Mouse (Mus musculus): ENCODE measurements around the gene Sst. TPM values are rescaled to one million over a fixed set of nuclear protein-coding genes. Genes with fewer than 3 reads are reported as not detected.

The Sst gene
- polyA plus RNA-seq, 1 experiment from 2014 or later = 278 TPM

- DNase-seq (ENCODE audit: low spot score) (no peak), ATAC-seq (ENCODE audit: low FRiP score) (no peak)
- peaks cover 13% of the 10 kb centered on the region for H3K4me1 ChIP-seq (replicated peaks; ENCODE audit: control insufficient read depth, insufficient read depth, low read length)
- H3K4me2 ChIP-seq (replicated peaks) = peak overlapping the region; percentile 46
- peak overlapping the region; percentile 39; the same call in 1 of the 2 replicates for H3K9ac ChIP-seq
- H3K4me3 ChIP-seq (replicated peaks; ENCODE audit: low read length) = no peak overlapping the region
- WGBS = 47% methylated on average over 5 of the region's 5 CpGs
- no peak overlapping the region; the same call in 1 of the 2 replicates for H3K27ac ChIP-seq
- no peaks in the 10 kb centered on the region for H3K9me3 ChIP-seq (ENCODE audit: control insufficient read depth, low read length)
- H3K27me3 ChIP-seq (ENCODE audit: control insufficient read depth, insufficient read depth, low read length) = 0 out of 2 replicates have a peak, but pooled peaks cover 5% of the 10 kb centered on the region
- no peaks in the 10 kb centered on the region for H3K36me3 ChIP-seq (replicated peaks; ENCODE audit: control insufficient read depth, insufficient read depth)
Measured at GRCm38 (mm10) chr16:23897486-23897885, 6.7 kb upstream of the Sst start.

- H3K9me3 ChIP-seq (ENCODE audit: control insufficient read depth, low read length) = no peaks in the 10 kb centered on the region
- H3K36me3 ChIP-seq (replicated peaks; ENCODE audit: control insufficient read depth, insufficient read depth) = no peaks in the 10 kb centered on the region
- no peak overlapping the region for H3K4me2 ChIP-seq (replicated peaks)
- DNase-seq (ENCODE audit: low spot score) = no peak
- no peak overlapping the region for H3K4me3 ChIP-seq (replicated peaks; ENCODE audit: low read length)
- no peak overlapping the region for H3K9ac ChIP-seq
- WGBS = 88% methylated on average over 3 of the region's 3 CpGs
- peaks cover 21% of the 10 kb centered on the region for H3K27me3 ChIP-seq (ENCODE audit: control insufficient read depth, insufficient read depth, low read length)
- H3K4me1 ChIP-seq (replicated peaks; ENCODE audit: control insufficient read depth, insufficient read depth, low read length) = peaks cover 22% of the 10 kb centered on the region
- no peak overlapping the region for H3K27ac ChIP-seq
- ATAC-seq (ENCODE audit: low FRiP score) = no peak
Measured at GRCm38 (mm10) chr16:23895135-23895534, 4.4 kb upstream of the Sst start.

GRCm38 (mm10) chr16:23890151-23890550 lies 607 bp downstream of the Sst start:
- H3K4me3 ChIP-seq (replicated peaks; ENCODE audit: low read length) = peak overlapping the region; percentile 34
- no peaks in the 10 kb centered on the region for H3K9me3 ChIP-seq (ENCODE audit: control insufficient read depth, low read length)
- ATAC-seq (ENCODE audit: low FRiP score) (no peak), DNase-seq (ENCODE audit: low spot score) (no peak)
- WGBS = 5% methylated on average over 9 of the region's 9 CpGs
- H3K4me1 ChIP-seq (replicated peaks; ENCODE audit: control insufficient read depth, insufficient read depth, low read length) = peaks cover 10% of the 10 kb centered on the region; the same call in 1 of the 2 replicates
- H3K27me3 ChIP-seq (ENCODE audit: control insufficient read depth, insufficient read depth, low read length) = peaks cover 29% of the 10 kb centered on the region
- peak overlapping the region; percentile 51 for H3K27ac ChIP-seq
- H3K9ac ChIP-seq = peak overlapping the region; percentile 56
- no peaks in the 10 kb centered on the region for H3K36me3 ChIP-seq (replicated peaks; ENCODE audit: control insufficient read depth, insufficient read depth)
- peak overlapping the region; percentile 55 for H3K4me2 ChIP-seq (replicated peaks)

- H3K4me2 ChIP-seq (replicated peaks) = no peak overlapping the region
- H3K9ac ChIP-seq = no peak overlapping the region
- ATAC-seq (ENCODE audit: low FRiP score) = peak; percentile 46; the same call in 1 of the 2 replicates
- WGBS = 35% methylated on average over 10 of the region's 10 CpGs
- peaks cover 16% of the 10 kb centered on the region; the same call in 1 of the 2 replicates for H3K4me1 ChIP-seq (replicated peaks; ENCODE audit: control insufficient read depth, insufficient read depth, low read length)
- no peaks in the 10 kb centered on the region for H3K36me3 ChIP-seq (replicated peaks; ENCODE audit: control insufficient read depth, insufficient read depth)
- DNase-seq (ENCODE audit: low spot score) = no peak
- peaks cover 29% of the 10 kb centered on the region for H3K27me3 ChIP-seq (ENCODE audit: control insufficient read depth, insufficient read depth, low read length)
- no peak overlapping the region; the same call in 1 of the 2 replicates for H3K27ac ChIP-seq
- no peaks in the 10 kb centered on the region for H3K9me3 ChIP-seq (ENCODE audit: control insufficient read depth, low read length)
- H3K4me3 ChIP-seq (replicated peaks; ENCODE audit: low read length) = no peak overlapping the region
Measured at GRCm38 (mm10) chr16:23887910-23888579, 2.7 kb downstream of the Sst start.

GRCm38 (mm10) chr16:23885098-23885497 lies 5.7 kb downstream of the Sst start:
- WGBS = 55% methylated on average over 12 of the region's 12 CpGs
- peaks cover 6% of the 10 kb centered on the region; the same call in 1 of the 2 replicates for H3K4me1 ChIP-seq (replicated peaks; ENCODE audit: control insufficient read depth, insufficient read depth, low read length)
- H3K9ac ChIP-seq = no peak overlapping the region
- ATAC-seq (ENCODE audit: low FRiP score) (no peak), DNase-seq (ENCODE audit: low spot score) (no peak)
- no peak overlapping the region for H3K27ac ChIP-seq
- H3K9me3 ChIP-seq (ENCODE audit: control insufficient read depth, low read length) = no peaks in the 10 kb centered on the region
- peaks cover 8% of the 10 kb centered on the region for H3K27me3 ChIP-seq (ENCODE audit: control insufficient read depth, insufficient read depth, low read length)
- H3K36me3 ChIP-seq (replicated peaks; ENCODE audit: control insufficient read depth, insufficient read depth) = no peaks in the 10 kb centered on the region
- no peak overlapping the region; the same call in 1 of the 2 replicates for H3K4me2 ChIP-seq (replicated peaks)
- H3K4me3 ChIP-seq (replicated peaks; ENCODE audit: low read length) = no peak overlapping the region

- no peaks in the 10 kb centered on the region for H3K27me3 ChIP-seq (ENCODE audit: control insufficient read depth, insufficient read depth, low read length)
- no peak overlapping the region for H3K4me2 ChIP-seq (replicated peaks)
- DNase-seq (ENCODE audit: low spot score) (no peak), ATAC-seq (ENCODE audit: low FRiP score) (no peak)
- no peak overlapping the region for H3K9ac ChIP-seq
- WGBS = 73% methylated on average over 1 of the region's 1 CpGs
- no peak overlapping the region for H3K4me3 ChIP-seq (replicated peaks; ENCODE audit: low read length)
- no peaks in the 10 kb centered on the region for H3K36me3 ChIP-seq (replicated peaks; ENCODE audit: control insufficient read depth, insufficient read depth)
- no peaks in the 10 kb centered on the region for H3K4me1 ChIP-seq (replicated peaks; ENCODE audit: control insufficient read depth, insufficient read depth, low read length)
- H3K27ac ChIP-seq = no peak overlapping the region
- no peaks in the 10 kb centered on the region for H3K9me3 ChIP-seq (ENCODE audit: control insufficient read depth, low read length)
Measured at GRCm38 (mm10) chr16:23855242-23855641, 35.5 kb downstream of the Sst start.

GRCm38 (mm10) chr16:23849720-23850119 lies 41.0 kb downstream of the Sst start:
- Histone ChIP-seq H3K9ac (no peak overlapping the region), H3K4me2 (replicated peaks) (no peak overlapping the region), H3K27me3 (ENCODE audit: control insufficient read depth, insufficient read depth, low read length) (no peaks in the 10 kb centered on the region), H3K4me1 (replicated peaks; ENCODE audit: control insufficient read depth, insufficient read depth, low read length) (no peaks in the 10 kb centered on the region), H3K9me3 (ENCODE audit: control insufficient read depth, low read length) (no peaks in the 10 kb centered on the region), H3K36me3 (replicated peaks; ENCODE audit: control insufficient read depth, insufficient read depth) (no peaks in the 10 kb centered on the region), H3K27ac (peak overlapping the region; percentile 26; the same call in 1 of the 2 replicates), H3K4me3 (replicated peaks; ENCODE audit: low read length) (no peak overlapping the region)
- DNase-seq (ENCODE audit: low spot score) = no peak
- no peak for ATAC-seq (ENCODE audit: low FRiP score)

- Histone ChIP-seq H3K4me3 (replicated peaks; ENCODE audit: low read length) (no peak overlapping the region), H3K9me3 (ENCODE audit: control insufficient read depth, low read length) (no peaks in the 10 kb centered on the region), H3K27ac (no peak overlapping the region), H3K4me1 (replicated peaks; ENCODE audit: control insufficient read depth, insufficient read depth, low read length) (no peaks in the 10 kb centered on the region), H3K9ac (no peak overlapping the region), H3K36me3 (replicated peaks; ENCODE audit: control insufficient read depth, insufficient read depth) (no peaks in the 10 kb centered on the region), H3K27me3 (ENCODE audit: control insufficient read depth, insufficient read depth, low read length) (no peaks in the 10 kb centered on the region), H3K4me2 (replicated peaks) (no peak overlapping the region)
- no peak for ATAC-seq (ENCODE audit: low FRiP score)
- no peak for DNase-seq (ENCODE audit: low spot score)
Measured at GRCm38 (mm10) chr16:23849176-23849575, 41.6 kb downstream of the Sst start.

GRCm38 (mm10) chr16:23844622-23845021 lies 46.1 kb downstream of the Sst start:
- no peak for ATAC-seq (ENCODE audit: low FRiP score)
- Histone ChIP-seq H3K4me3 (replicated peaks; ENCODE audit: low read length) (no peak overlapping the region), H3K27ac (no peak overlapping the region), H3K4me2 (replicated peaks) (no peak overlapping the region), H3K9me3 (ENCODE audit: control insufficient read depth, low read length) (no peaks in the 10 kb centered on the region), H3K36me3 (replicated peaks; ENCODE audit: control insufficient read depth, insufficient read depth) (no peaks in the 10 kb centered on the region), H3K9ac (no peak overlapping the region), H3K27me3 (ENCODE audit: control insufficient read depth, insufficient read depth, low read length) (no peaks in the 10 kb centered on the region), H3K4me1 (replicated peaks; ENCODE audit: control insufficient read depth, insufficient read depth, low read length) (no peaks in the 10 kb centered on the region)
- WGBS = 93% methylated on average over 7 of the region's 7 CpGs
- DNase-seq (ENCODE audit: low spot score) = no peak
